Mouse (Mus musculus) liver, embryonic 15.5 days (tissue): ENCODE data around the gene Nme8. TPM values are rescaled to one million over a fixed set of nuclear protein-coding genes. Genes with fewer than 3 reads are reported as not detected.

Source experiments
- ATAC-seq: fragments of 200-750 bp; cut with Nextera tagmentation; 2 replicates; pipeline ENCODE4 v1.8.0; 2017; ENCODE audit warnings: moderate number of reproducible peaks, mild to moderate bottlenecking, moderate library complexity; ENCODE audit not compliant: insufficient read depth
- H3K27ac ChIP-seq: fragments of 300-500 bp; sonication (generic); replicated peaks from 2 replicates; pipeline ENCODE4 v1.5.1; 2015; ENCODE audit warnings: mild to moderate bottlenecking, inconsistent platforms
- H3K27me3 ChIP-seq: fragments of 300-500 bp; sonication (generic); 2 replicates; pipeline ENCODE4 v1.6.1; 2015; ENCODE audit warnings: mild to moderate bottlenecking, inconsistent platforms
- H3K36me3 ChIP-seq: fragments of 300-500 bp; sonication (generic); replicated peaks from 2 replicates; pipeline ENCODE4 v1.6.1; 2015; ENCODE audit warnings: moderate library complexity, mild to moderate bottlenecking, inconsistent platforms
- H3K4me1 ChIP-seq: fragments of 300-500 bp; sonication (generic); replicated peaks from 2 replicates; pipeline ENCODE4 v1.6.1; 2015; ENCODE audit warnings: inconsistent platforms
- H3K4me2 ChIP-seq: fragments of 300-500 bp; sonication (generic); 2 replicates; pipeline ENCODE4 v1.6.1; 2015; ENCODE audit warnings: moderate library complexity, mild to moderate bottlenecking, inconsistent platforms
- H3K4me3 ChIP-seq: fragments of 300-500 bp; sonication (generic); replicated peaks from 2 replicates; pipeline ENCODE4 v1.5.1; 2015; ENCODE audit warnings: mild to moderate bottlenecking, inconsistent platforms
- H3K9ac ChIP-seq: fragments of 300-500 bp; sonication (generic); 2 replicates; pipeline ENCODE4 v1.6.1; 2015; ENCODE audit warnings: moderate library complexity, mild to moderate bottlenecking, inconsistent platforms
- H3K9me3 ChIP-seq: fragments of 300-500 bp; sonication (generic); replicated peaks from 2 replicates; pipeline ENCODE4 v1.6.1; 2016; ENCODE audit warnings: inconsistent platforms
- WGBS: fragments of 180-500 bp; shearing (Covaris S2); methylation state at CpG from one replicate; pipeline ENCODE4 v1.1.7; 2015; ENCODE audit warnings: mixed read lengths; ENCODE audit not compliant: insufficient replicate concordance; 5-methylcytosine and 5-hydroxymethylcytosine counted together
- polyA plus RNA-seq: library from polyadenylated mRNA; unstranded; fragments of >200 nt; fragmentation: Nextera tagmentation; extraction: Ambion mirVana; gene quantifications from 2 replicates; pipeline ENCODE4 v1.2.1, GENCODE M21; 2015

Gene Nme8
- polyA plus RNA-seq: not detected in 2 replicates

DNA sequence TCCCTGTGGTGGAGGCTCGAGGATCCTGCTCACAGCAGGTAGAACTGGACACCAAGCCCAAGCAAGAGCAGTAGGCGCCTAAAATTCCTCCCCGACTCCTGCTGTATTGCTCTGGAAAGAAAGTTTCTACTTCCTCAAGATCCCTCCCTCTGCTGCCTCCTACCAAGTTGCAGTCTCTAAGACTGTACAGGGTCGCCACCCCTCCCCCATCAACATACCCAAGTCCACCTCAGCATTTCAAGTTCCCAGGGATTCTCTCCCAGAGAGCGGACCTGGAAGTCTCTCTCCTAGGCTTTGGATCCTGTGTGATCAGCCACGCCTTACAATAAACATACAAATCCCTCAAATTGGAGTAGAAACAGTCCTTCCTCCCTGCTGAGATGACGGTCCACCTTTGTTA, at the start of gene Nme8:
Gene Nme8, minus strand, starts transcription at position 5 of the 400 bp plus-strand sequence.
- no peak for ATAC-seq
- no peaks in the 10 kb centered on the region for H3K36me3 ChIP-seq

DNA sequence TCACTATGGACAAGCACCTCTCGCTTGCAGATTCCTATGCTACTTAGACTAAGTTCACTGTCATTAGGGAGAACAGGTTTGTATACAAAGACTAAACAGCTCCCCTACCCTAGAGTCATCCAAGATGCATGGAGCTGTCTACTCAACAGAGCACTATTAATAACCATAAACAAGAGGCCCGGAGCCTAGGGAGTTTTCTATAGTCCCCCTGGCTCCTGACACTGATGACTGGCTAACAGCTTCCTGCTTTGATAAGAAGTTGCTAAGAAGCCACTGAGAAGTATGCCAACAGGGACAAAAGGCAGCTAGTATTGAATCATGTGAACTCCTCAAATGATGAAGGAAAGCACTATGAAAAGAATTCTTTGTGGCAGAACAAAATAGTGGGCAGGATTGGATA, 48.1 kb upstream of the Nme8 start:
- Histone ChIP-seq H3K36me3 (no peaks in the 10 kb centered on the region), H3K4me1 (no peaks in the 10 kb centered on the region), H3K4me3 (no peak overlapping the region), H3K9me3 (no peaks in the 10 kb centered on the region), H3K9ac (no peak overlapping the region), H3K4me2 (no peak overlapping the region), H3K27ac (no peak overlapping the region), H3K27me3 (no peaks in the 10 kb centered on the region)
- ATAC-seq: no peak
- 37% methylated on average over 2 of the region's 2 CpGs for WGBS

More for the DNA sequence above, at the start of gene Nme8:
- 23% methylated on average over 7 of the region's 7 CpGs for WGBS
- Histone ChIP-seq H3K27ac (no peak within 1 kb of the TSS), H3K4me3 (no peak within 1 kb of the TSS), H3K4me2 (no peak within 1 kb of the TSS), H3K9me3 (no peaks in the 10 kb centered on the region), H3K9ac (no peak within 1 kb of the TSS), H3K27me3 (0 out of 2 replicates have a peak, but pooled peaks cover 5% of the 10 kb centered on the region), H3K4me1 (no peaks in the 10 kb centered on the region)

DNA sequence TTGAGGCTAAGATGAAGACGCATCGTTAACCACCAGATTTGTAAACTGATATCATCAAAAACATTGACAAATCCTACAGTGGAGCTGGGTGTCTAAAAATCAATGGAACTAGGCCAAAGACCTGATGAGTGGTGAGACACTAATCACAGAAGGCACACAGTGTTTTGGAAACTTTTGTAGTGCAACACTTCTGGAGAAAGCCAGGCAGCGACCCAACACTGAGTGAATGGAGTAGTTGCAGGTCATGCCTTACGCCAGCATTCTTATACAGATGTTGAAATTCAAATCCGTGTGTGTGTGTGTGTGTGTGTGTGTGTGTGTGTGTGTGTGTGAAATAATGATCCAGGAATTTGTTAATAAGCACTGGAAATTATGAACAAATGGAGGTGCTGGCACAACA, 46.9 kb upstream of the Nme8 start:
- 81% methylated on average over 5 of the region's 5 CpGs for WGBS

DNA sequence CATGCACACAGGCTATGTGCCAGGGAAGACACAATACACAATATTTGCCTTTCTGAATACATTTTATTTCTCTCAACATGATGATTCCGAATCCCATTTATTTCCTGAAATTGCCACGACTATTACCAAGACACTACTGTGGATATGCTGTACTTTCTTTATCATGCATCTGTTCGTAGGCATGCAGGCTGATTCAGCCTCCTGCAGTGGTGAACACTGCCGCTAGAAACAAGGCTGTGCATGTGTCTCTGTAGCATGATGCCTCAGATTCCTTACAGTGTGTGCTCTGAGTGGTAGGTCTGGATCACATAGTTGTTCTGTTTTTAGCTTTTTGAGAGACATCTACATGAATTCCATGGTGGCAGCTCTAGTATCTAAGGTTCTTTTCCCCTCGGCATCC, 37.0 kb upstream of the Nme8 start:
- no peak for ATAC-seq
- H3K27me3 ChIP-seq: no peaks in the 10 kb centered on the region
- no peaks in the 10 kb centered on the region for H3K9me3 ChIP-seq
- H3K4me3 ChIP-seq: no peak overlapping the region
- WGBS: 73% methylated on average over 5 of the region's 5 CpGs
- no peak overlapping the region for H3K9ac ChIP-seq
- H3K27ac ChIP-seq: no peak overlapping the region
- no peaks in the 10 kb centered on the region for H3K4me1 ChIP-seq
- H3K4me2 ChIP-seq: no peak overlapping the region
- no peaks in the 10 kb centered on the region for H3K36me3 ChIP-seq

More for the DNA sequence above, 46.9 kb upstream of the Nme8 start:
- no peaks in the 10 kb centered on the region for H3K9me3 ChIP-seq
- ATAC-seq: no peak
- no peak overlapping the region for H3K4me2 ChIP-seq
- H3K9ac ChIP-seq: no peak overlapping the region
- H3K4me1 ChIP-seq: no peaks in the 10 kb centered on the region
- no peak overlapping the region for H3K27ac ChIP-seq
- H3K36me3 ChIP-seq: no peaks in the 10 kb centered on the region
- H3K4me3 ChIP-seq: no peak overlapping the region
- H3K27me3 ChIP-seq: no peaks in the 10 kb centered on the region

DNA sequence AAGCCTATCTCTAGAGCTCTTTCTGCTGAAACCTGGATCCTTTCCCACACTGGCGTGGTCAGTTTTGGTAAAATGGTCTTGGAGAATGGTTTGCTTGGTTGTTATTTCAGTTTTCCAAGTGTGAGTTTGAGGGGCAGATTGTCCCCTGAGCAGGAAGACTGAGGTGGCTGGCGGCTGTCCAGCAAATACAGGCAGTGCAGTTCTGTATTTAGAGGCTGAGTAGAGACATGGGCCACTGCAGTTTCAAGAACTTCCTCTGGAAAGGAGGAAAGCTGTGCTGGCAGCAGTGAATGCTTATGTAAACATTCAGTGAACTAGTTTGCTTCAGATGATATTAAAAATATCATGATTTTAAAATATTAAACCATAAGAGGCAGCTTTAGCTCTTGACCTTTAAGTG, 33.2 kb upstream of the Nme8 start:
- Histone ChIP-seq H3K27ac (no peak overlapping the region), H3K27me3 (no peaks in the 10 kb centered on the region), H3K9me3 (no peaks in the 10 kb centered on the region), H3K36me3 (no peaks in the 10 kb centered on the region), H3K9ac (no peak overlapping the region), H3K4me3 (no peak overlapping the region), H3K4me2 (no peak overlapping the region), H3K4me1 (no peaks in the 10 kb centered on the region)
- 32% methylated on average over 2 of the region's 2 CpGs for WGBS
- ATAC-seq: no peak

DNA sequence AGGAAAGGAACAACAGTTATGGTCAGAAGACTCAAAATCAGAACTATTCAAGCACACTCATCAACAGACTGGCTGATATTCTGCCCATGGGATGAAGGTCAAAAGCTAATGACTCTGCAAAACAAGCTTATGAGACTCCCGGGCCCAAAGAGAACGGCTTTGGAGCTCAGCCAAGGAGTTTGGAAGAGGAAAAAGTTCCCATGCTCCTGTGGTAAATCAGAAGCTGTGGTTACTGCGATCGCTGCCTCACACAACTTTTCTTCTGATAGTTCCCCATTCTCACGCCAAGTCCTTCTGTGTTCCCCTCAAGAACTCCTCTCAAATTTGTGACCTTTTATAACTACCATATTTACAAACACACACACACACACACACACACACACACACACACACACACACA, 21.4 kb upstream of the Nme8 start:
- WGBS: 30% methylated on average over 5 of the region's 5 CpGs
- Histone ChIP-seq H3K9me3 (no peaks in the 10 kb centered on the region), H3K4me3 (no peak overlapping the region), H3K27ac (no peak overlapping the region), H3K4me1 (no peaks in the 10 kb centered on the region), H3K27me3 (no peaks in the 10 kb centered on the region), H3K36me3 (no peaks in the 10 kb centered on the region), H3K9ac (no peak overlapping the region), H3K4me2 (no peak overlapping the region)
- ATAC-seq: no peak

DNA sequence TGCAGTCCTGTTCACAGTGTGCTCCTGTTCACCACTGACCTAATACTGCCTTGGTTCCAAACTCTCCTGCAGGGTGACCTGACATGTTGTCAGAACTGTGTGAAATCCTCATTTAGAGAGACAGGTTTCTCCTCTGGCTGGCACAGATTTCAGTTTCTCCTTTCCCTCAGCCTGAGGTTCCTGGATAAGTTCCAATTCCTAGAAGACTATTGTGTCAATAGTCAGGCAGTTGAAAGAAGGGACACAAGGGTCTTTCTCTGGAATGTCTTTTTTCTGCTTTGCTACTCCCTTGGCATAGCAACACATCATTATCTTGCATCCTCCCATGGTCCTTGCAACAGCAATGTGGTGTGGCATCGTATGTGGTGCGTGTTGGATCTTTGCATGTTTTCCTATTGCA, 19.6 kb upstream of the Nme8 start:
- ATAC-seq: no peak
- Histone ChIP-seq H3K9ac (no peak overlapping the region), H3K4me2 (no peak overlapping the region), H3K27ac (no peak overlapping the region), H3K9me3 (no peaks in the 10 kb centered on the region), H3K36me3 (no peaks in the 10 kb centered on the region), H3K4me1 (no peaks in the 10 kb centered on the region), H3K27me3 (no peaks in the 10 kb centered on the region), H3K4me3 (no peak overlapping the region)
- 59% methylated on average over 2 of the region's 2 CpGs for WGBS

DNA sequence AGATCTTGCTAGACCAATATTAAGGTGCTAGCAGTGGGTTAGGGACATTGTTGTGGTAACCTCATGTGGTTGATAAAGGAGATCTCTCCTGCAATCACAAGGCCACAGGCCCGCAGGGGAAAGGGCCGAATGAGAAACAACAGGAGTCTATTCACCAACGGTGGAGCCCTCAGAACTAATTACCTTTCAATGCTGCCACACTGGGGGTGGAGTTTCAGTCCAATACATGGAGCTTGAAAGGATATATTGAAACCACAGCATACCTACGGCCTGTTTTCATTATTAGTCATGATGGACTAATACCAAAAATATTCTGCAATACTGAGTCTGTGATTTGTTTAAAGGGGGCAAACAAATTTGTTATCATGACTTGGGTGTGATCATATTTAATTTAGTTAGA, 6.2 kb upstream of the Nme8 start:
- Histone ChIP-seq H3K9ac (no peak overlapping the region), H3K36me3 (no peaks in the 10 kb centered on the region), H3K4me1 (no peaks in the 10 kb centered on the region), H3K27ac (no peak overlapping the region), H3K4me2 (no peak overlapping the region), H3K9me3 (no peaks in the 10 kb centered on the region), H3K27me3 (no peaks in the 10 kb centered on the region), H3K4me3 (no peak overlapping the region)
- 28% methylated on average over 4 of the region's 4 CpGs for WGBS
- ATAC-seq: no peak

DNA sequence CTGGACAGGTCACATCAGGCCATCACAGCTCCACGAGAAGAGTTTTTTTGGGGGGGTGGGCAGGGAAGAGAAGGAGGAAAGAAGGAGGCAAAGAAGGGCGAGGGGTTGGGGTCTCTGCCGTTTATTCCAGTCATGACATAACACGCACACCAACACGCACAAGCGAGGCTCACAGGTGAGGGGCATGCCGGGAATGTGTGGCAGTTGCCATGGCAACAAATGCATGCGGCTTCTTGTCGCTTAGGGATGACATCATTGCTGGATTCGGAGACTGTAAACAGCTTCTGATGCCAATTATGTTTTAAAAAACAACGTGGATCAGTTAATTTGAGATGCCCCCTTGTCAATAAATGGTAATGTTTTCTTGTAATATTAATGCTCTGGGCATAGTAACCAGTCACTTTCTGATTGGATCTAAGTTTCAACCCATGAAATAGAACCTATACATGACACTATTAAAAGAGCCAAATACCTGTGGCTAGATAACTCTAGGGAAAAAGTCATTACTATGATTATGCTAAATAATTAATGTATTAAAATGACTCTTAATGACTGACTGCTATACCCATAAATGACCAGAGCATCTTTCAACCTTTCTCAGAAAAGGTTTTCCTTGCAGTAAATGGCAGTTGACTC, 4.0 kb upstream of the Nme8 start:
- 68% methylated on average over 11 of the region's 11 CpGs for WGBS
- Histone ChIP-seq H3K9ac (no peak overlapping the region), H3K36me3 (no peaks in the 10 kb centered on the region), H3K27me3 (0 out of 2 replicates have a peak, but pooled peaks cover 5% of the 10 kb centered on the region), H3K4me3 (no peak overlapping the region), H3K27ac (no peak overlapping the region), H3K4me2 (no peak overlapping the region), H3K9me3 (no peaks in the 10 kb centered on the region), H3K4me1 (no peaks in the 10 kb centered on the region)
- ATAC-seq: no peak

DNA sequence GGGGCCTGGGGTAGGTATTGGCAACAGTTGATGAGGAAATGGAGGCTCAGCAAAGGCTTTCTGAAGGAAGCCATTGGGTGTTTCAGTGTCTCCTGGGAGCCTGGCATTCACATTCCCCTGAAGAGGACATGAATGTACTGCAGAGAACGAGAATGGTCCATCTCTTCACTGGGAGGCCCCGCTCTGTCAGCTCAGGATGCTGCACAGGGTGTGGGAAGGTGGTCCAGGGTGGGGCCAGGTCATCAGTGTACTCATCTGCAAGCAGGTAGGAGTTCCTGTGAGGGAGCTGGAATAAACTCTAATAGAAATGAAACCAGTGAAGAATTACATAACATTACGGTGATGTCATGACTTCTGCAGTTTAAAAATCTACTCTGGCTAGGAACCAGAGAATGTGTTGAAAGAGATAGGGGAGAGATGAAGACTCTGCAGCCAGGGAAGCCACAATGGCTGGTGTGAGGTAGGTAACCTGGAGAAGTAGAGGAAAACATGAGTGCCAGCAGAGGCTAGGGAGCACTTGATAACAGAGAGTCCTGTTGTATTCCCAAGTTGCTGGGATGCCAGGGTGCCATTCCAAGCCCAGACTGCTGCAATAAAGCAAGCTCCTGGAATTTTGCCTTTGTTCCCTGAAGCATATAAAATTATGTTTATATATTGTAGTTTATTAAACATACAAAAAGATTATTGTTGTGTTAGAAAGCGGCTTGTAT, 3.3 kb upstream of the Nme8 start:
- Histone ChIP-seq H3K9ac (no peak overlapping the region), H3K27ac (no peak overlapping the region), H3K27me3 (0 out of 2 replicates have a peak, but pooled peaks cover 5% of the 10 kb centered on the region), H3K36me3 (no peaks in the 10 kb centered on the region), H3K4me3 (no peak overlapping the region), H3K4me1 (no peaks in the 10 kb centered on the region), H3K4me2 (no peak overlapping the region), H3K9me3 (no peaks in the 10 kb centered on the region)
- ATAC-seq: no peak
- WGBS: 62% methylated on average over 4 of the region's 4 CpGs

DNA sequence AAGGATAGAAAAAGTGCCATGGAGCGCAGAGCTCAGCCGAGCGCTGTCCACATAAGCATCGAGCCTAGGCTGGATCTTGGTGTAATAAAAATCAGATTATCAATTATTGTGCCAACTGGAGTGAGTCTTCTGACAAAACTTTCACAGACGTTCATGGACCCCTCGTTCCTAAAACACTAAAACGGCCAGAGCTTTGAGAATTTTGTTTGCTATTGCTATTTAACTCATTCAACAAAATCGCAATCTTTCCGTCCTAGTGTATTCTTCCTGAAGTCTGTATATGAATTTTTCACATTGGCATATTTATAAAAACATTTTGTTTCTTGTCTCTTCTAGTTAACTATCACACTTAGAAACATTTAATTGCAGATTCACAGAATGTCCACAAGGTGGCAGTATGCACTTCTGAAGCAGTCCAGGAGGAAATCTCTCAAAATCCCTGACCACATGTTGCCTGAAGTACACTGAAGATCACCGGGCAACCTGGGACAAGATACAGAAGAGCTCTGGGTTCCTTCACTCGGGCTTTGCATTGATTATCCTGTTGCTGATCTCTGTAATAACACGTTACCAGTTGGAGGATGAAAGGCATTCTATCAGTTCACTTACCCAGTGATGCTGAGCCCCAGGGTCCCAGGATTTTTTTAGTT, 1.1 kb upstream of the Nme8 start:
- Histone ChIP-seq H3K27me3 (0 out of 2 replicates have a peak, but pooled peaks cover 5% of the 10 kb centered on the region), H3K4me1 (no peaks in the 10 kb centered on the region), H3K36me3 (no peaks in the 10 kb centered on the region), H3K9me3 (no peaks in the 10 kb centered on the region), H3K9ac (no peak overlapping the region), H3K4me3 (no peak overlapping the region), H3K27ac (no peak overlapping the region), H3K4me2 (no peak overlapping the region)
- 26% methylated on average over 12 of the region's 12 CpGs for WGBS
- ATAC-seq: no peak
